Comparison of ENCODE assay signal across 8 mouse cellular contexts in genomic region chr13:114793250-114794030, GRCm38 (mm10). TPM values are rescaled to one million over a fixed set of nuclear protein-coding genes. Genes with fewer than 3 reads are reported as not detected.
DNase-seq lines count a peak whose midpoint lies in the region; ATAC-seq lines count a peak whose summit lies in the region.

No protein-coding gene starts in this region.

- H3K4me3 ChIP-seq in heart, embryonic 13.5 days = no peak overlapping the region
- no peak overlapping the region for H3K4me3 ChIP-seq in heart, embryonic 12.5 days
- no peak overlapping the region for H3K4me3 ChIP-seq in embryonic facial prominence, embryonic 14.5 days (ENCODE audit: low read depth, low read length)
- H3K4me3 ChIP-seq in hindbrain, embryonic 15.5 days = no peak overlapping the region

- peak; percentile 66 for DNase-seq in adrenal gland, postnatal 14 days
- DNase-seq in embryonic facial prominence, embryonic 14.5 days (ENCODE audit: low spot score) = peak; percentile 63
- DNase-seq in layer of hippocampus, postnatal 10 days (ENCODE audit: low spot score in 2 of 2) = peak; percentile 79 to 83
- DNase-seq in mesoderm, embryonic 11.5 days (ENCODE audit: low read depth, low spot score) = peak; percentile 55
- DNase-seq in skeletal muscle tissue, adult 2 months (ENCODE audit: low read depth, low spot score) = peak; percentile 27

- H3K4me2 ChIP-seq in heart, embryonic 13.5 days = no peak overlapping the region
- H3K4me2 ChIP-seq in heart, embryonic 12.5 days = no peak overlapping the region
- H3K4me2 ChIP-seq in embryonic facial prominence, embryonic 14.5 days (ENCODE audit: low read depth, low read length) = no peak overlapping the region
- H3K4me2 ChIP-seq in hindbrain, embryonic 15.5 days = no peak overlapping the region

- H3K9me3 ChIP-seq in heart, embryonic 13.5 days = no peaks in the 10 kb centered on the region
- no peaks in the 10 kb centered on the region for H3K9me3 ChIP-seq in heart, embryonic 12.5 days (replicated peaks)
- H3K9me3 ChIP-seq in embryonic facial prominence, embryonic 14.5 days (ENCODE audit: control insufficient read depth, low read length) = no peaks in the 10 kb centered on the region
- no peaks in the 10 kb centered on the region for H3K9me3 ChIP-seq in hindbrain, embryonic 15.5 days

- no peaks in the 10 kb centered on the region for H3K27me3 ChIP-seq in heart, embryonic 13.5 days (replicated peaks)
- no peaks in the 10 kb centered on the region for H3K27me3 ChIP-seq in heart, embryonic 12.5 days (replicated peaks)
- H3K27me3 ChIP-seq in embryonic facial prominence, embryonic 14.5 days (replicated peaks; ENCODE audit: control insufficient read depth, insufficient read depth, low read length) = no peaks in the 10 kb centered on the region
- no peaks in the 10 kb centered on the region for H3K27me3 ChIP-seq in hindbrain, embryonic 15.5 days

- no peak overlapping the region for H3K27ac ChIP-seq in heart, embryonic 13.5 days (replicated peaks)
- no peak overlapping the region for H3K27ac ChIP-seq in heart, embryonic 12.5 days (ENCODE audit: poor library complexity, severe bottlenecking)
- no peak overlapping the region for H3K27ac ChIP-seq in embryonic facial prominence, embryonic 14.5 days (replicated peaks; ENCODE audit: low read depth, low read length)
- no peak overlapping the region for H3K27ac ChIP-seq in hindbrain, embryonic 15.5 days (replicated peaks)

- H3K36me3 ChIP-seq in heart, embryonic 13.5 days = no peaks in the 10 kb centered on the region
- H3K36me3 ChIP-seq in heart, embryonic 12.5 days = no peaks in the 10 kb centered on the region
- H3K36me3 ChIP-seq in embryonic facial prominence, embryonic 14.5 days (ENCODE audit: control insufficient read depth, insufficient read depth, low read length) = no peaks in the 10 kb centered on the region
- no peaks in the 10 kb centered on the region for H3K36me3 ChIP-seq in hindbrain, embryonic 15.5 days

- WGBS in heart, embryonic 13.5 days = 36% methylated on average over 6 of the region's 6 CpGs
- WGBS in heart, embryonic 12.5 days = 35% methylated on average over 6 of the region's 6 CpGs
- 43% methylated on average over 6 of the region's 6 CpGs for WGBS in embryonic facial prominence, embryonic 14.5 days
- 44% methylated on average over 6 of the region's 6 CpGs for WGBS in hindbrain, embryonic 15.5 days

- 0 out of 2 replicates have a peak, but pooled peaks have one; percentile 42 for ATAC-seq in heart, embryonic 13.5 days (ENCODE audit: extremely low read depth, insufficient number of reproducible peaks, low FRiP score, low TSS enrichment)
- no peak for ATAC-seq in heart, embryonic 12.5 days (ENCODE audit: insufficient number of reproducible peaks, low FRiP score)
- 0 out of 2 replicates have a peak, but pooled peaks have one; percentile 22 for ATAC-seq in embryonic facial prominence, embryonic 14.5 days (ENCODE audit: low read depth)
- ATAC-seq in hindbrain, embryonic 15.5 days (ENCODE audit: low FRiP score, low read depth) = peak; percentile 42; the same call in 1 of the 2 replicates

- H3K4me1 ChIP-seq in heart, embryonic 13.5 days = no peaks in the 10 kb centered on the region
- no peaks in the 10 kb centered on the region for H3K4me1 ChIP-seq in heart, embryonic 12.5 days (replicated peaks)
- H3K4me1 ChIP-seq in embryonic facial prominence, embryonic 14.5 days (ENCODE audit: control insufficient read depth, insufficient read depth, low read length) = no peaks in the 10 kb centered on the region
- H3K4me1 ChIP-seq in hindbrain, embryonic 15.5 days (replicated peaks) = no peaks in the 10 kb centered on the region

- H3K9ac ChIP-seq in heart, embryonic 13.5 days = no peak overlapping the region
- H3K9ac ChIP-seq in heart, embryonic 12.5 days = no peak overlapping the region
- no peak overlapping the region for H3K9ac ChIP-seq in embryonic facial prominence, embryonic 14.5 days (ENCODE audit: low read depth, low read length)
- no peak overlapping the region for H3K9ac ChIP-seq in hindbrain, embryonic 15.5 days

RNA-seq across cellular contexts. Expression of gene Mocs2, which starts 24.6 kb away (rescaled TPM):
- polyA plus RNA-seq in heart, embryonic 13.5 days (2015; fragmentation: Nextera tagmentation; extraction: Ambion mirVana) = 56.6 and 59.7 TPM in 2 replicates
- polyA plus RNA-seq in heart, embryonic 12.5 days (2016; fragmentation: Nextera tagmentation; extraction: Ambion mirVana) = 51.7 and 56.8 TPM in 2 replicates
- total RNA-seq in adrenal gland, postnatal 14 days (2021) = 177 and 191 TPM in 2 replicates
- polyA plus RNA-seq in embryonic facial prominence, embryonic 14.5 days (2014; fragmentation: Nextera tagmentation; extraction: Ambion mirVana) = 100.0 and 104 TPM in 2 replicates
- 125 and 126 TPM in 2 replicates for polyA plus RNA-seq in hindbrain, embryonic 15.5 days (2015; fragmentation: Nextera tagmentation; extraction: Ambion mirVana)
- total RNA-seq in layer of hippocampus, postnatal 10 days (2021) = 10 to 100 TPM; 86.6 to 97.3 TPM

Comparison
In these comparisons a context has a peak if more than half of its experiments do, and no peak if none do; other contexts are left out.
1. DNase-seq: peak in every context shown above with its lines; median percentile 81 in layer of hippocampus, postnatal 10 days; 66 in adrenal gland, postnatal 14 days; 63 in embryonic facial prominence, embryonic 14.5 days; 55 in mesoderm, embryonic 11.5 days; 27 in skeletal muscle tissue, adult 2 months.